24 mouse cellular contexts compared by ENCODE assay signal in the genomic region with DNA sequence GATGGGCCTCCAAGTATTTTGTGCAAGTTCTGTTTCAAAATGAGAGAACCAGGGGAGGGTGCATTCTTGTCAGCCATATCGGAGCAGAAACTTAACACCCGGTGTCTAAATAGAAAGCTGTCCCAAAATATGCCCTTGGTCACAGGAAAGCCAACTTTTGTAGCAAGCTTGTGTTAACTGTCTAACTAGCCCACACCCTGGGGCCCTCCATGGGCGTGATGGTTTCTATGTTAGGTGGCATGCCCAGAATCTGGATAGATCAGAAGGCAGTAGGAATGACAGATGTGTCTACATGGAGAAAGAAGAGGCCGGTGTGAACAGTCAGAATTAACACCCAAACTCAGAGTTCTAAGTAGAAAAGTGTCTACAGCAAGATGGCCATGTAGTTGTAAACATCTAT.
DNase-seq lines count a peak whose midpoint lies in the region; ATAC-seq and TF ChIP-seq lines count a peak whose summit lies in the region.
"Had no signal": no experiment of that assay in that cellular context is flagged by ENCODE, and none has a peak within 500 bp of the region (broad histone marks: within the 10 kb centered on the region; RNA-seq: fewer than 3 reads in every experiment).

No protein-coding gene starts in this region.

- no peak overlapping the region for H3K4me3 ChIP-seq in forebrain, embryonic 15.5 days
- no peak overlapping the region for H3K4me3 ChIP-seq in forebrain, embryonic 14.5 days (ENCODE audit: low read depth, low read length)
- no peak overlapping the region for H3K4me3 ChIP-seq in gastrocnemius, adult 2 months
- H3K4me3 ChIP-seq: embryonic facial prominence, embryonic 13.5 days; embryonic facial prominence, embryonic 15.5 days; erythroblast, embryonic 14.5 days; forebrain, embryonic 10.5 days; forebrain, embryonic 12.5 days had no signal

- H3K36me3 ChIP-seq in forebrain, embryonic 15.5 days: no peaks in the 10 kb centered on the region
- H3K36me3 ChIP-seq in forebrain, embryonic 14.5 days (ENCODE audit: control insufficient read depth, insufficient read depth, low read length): peaks cover 6% of the 10 kb centered on the region; the same call in 1 of the 2 replicates
- H3K36me3 ChIP-seq: forebrain, embryonic 10.5 days had no signal

- no peak overlapping the region for H3K4me2 ChIP-seq in forebrain, embryonic 15.5 days (replicated peaks)
- H3K4me2 ChIP-seq in forebrain, embryonic 14.5 days (ENCODE audit: low read length): no peak overlapping the region
- H3K4me2 ChIP-seq: embryonic facial prominence, embryonic 13.5 days; embryonic facial prominence, embryonic 15.5 days; forebrain, embryonic 12.5 days had no signal

- intact Hi-C loops in gastrocnemius, adult 2 months (cut with DNase I): no loop called here
- intact Hi-C loops in gastrocnemius, postnatal 14 days (cut with DNase I; ENCODE audit: low total_unique reads): no loop called here

- H3K9ac ChIP-seq in forebrain, embryonic 15.5 days (replicated peaks): no peak overlapping the region
- no peak overlapping the region for H3K9ac ChIP-seq in forebrain, embryonic 14.5 days (ENCODE audit: low read length)
- H3K9ac ChIP-seq: embryonic facial prominence, embryonic 13.5 days; embryonic facial prominence, embryonic 15.5 days; forebrain, embryonic 12.5 days had no signal

- 86% methylated on average over 4 of the region's 4 CpGs for whole genome bisulfite sequencing in forebrain, embryonic 15.5 days
- WGBS in forebrain, embryonic 14.5 days: 84% methylated on average over 4 of the region's 4 CpGs

- no peak for ATAC-seq in forebrain, embryonic 15.5 days (replicated peaks)
- ATAC-seq in forebrain, embryonic 14.5 days: no peak
- ATAC-seq: activated CD4-positive, CD25-positive, alpha-beta regulatory T cell, adult 4 months; CD4-positive, CD25-positive, alpha-beta regulatory T cell, adult 4 months; Patski had no signal

- no peak for DNase-seq in forebrain, embryonic 14.5 days (ENCODE audit: low spot score)
- DNase-seq in gastrocnemius, adult 2 months: no peak
- no peak for DNase-seq in gastrocnemius, postnatal 14 days
- peak; percentile 52 for DNase-seq in brain, adult 2 months (ENCODE audit: low read depth, low spot score)
- DNase-seq: adrenal gland, adult 8-10 months; adrenal gland, postnatal 14 days; adrenal gland, postnatal 36 days; B cell, adult 2 months; cerebellum, adult 11 months; cerebellum, adult 18-20 months; cerebellum, adult 8-10 months; cerebellum, adult 9-11 months; cerebellum, postnatal 36 days; embryo, embryonic 11 days had no signal

- peaks cover 4% of the 10 kb centered on the region for H3K4me1 ChIP-seq in forebrain, embryonic 15.5 days
- H3K4me1 ChIP-seq in forebrain, embryonic 14.5 days (ENCODE audit: control insufficient read depth, insufficient read depth, low read length): no peaks in the 10 kb centered on the region; the same call in 1 of the 2 replicates
- H3K4me1 ChIP-seq: embryonic facial prominence, embryonic 15.5 days had no signal

- H3K27ac ChIP-seq in forebrain, embryonic 15.5 days (replicated peaks): 0 out of 2 replicates have a peak overlapping the region, but pooled peaks have one; percentile 7
- H3K27ac ChIP-seq in forebrain, embryonic 14.5 days (ENCODE audit: low read depth, low read length): no peak overlapping the region; the same call in 1 of the 2 replicates
- H3K27ac ChIP-seq in gastrocnemius, adult 2 months: peak overlapping the region; percentile 31; the same call in 1 of the 2 replicates
- H3K27ac ChIP-seq: embryonic facial prominence, embryonic 13.5 days; embryonic facial prominence, embryonic 15.5 days; forebrain, embryonic 10.5 days; forebrain, embryonic 12.5 days had no signal

- no peaks in the 10 kb centered on the region for H3K27me3 ChIP-seq in forebrain, embryonic 15.5 days
- no peaks in the 10 kb centered on the region for H3K27me3 ChIP-seq in forebrain, embryonic 14.5 days (replicated peaks; ENCODE audit: control insufficient read depth, insufficient read depth, low read length)
- H3K27me3 ChIP-seq: CH12.LX; embryonic facial prominence, embryonic 13.5 days; embryonic facial prominence, embryonic 15.5 days; forebrain, embryonic 12.5 days; Patski had no signal

- no peaks in the 10 kb centered on the region for H3K9me3 ChIP-seq in forebrain, embryonic 15.5 days
- H3K9me3 ChIP-seq in forebrain, embryonic 14.5 days (replicated peaks; ENCODE audit: control insufficient read depth, low read length): no peaks in the 10 kb centered on the region
- H3K9me3 ChIP-seq: embryonic facial prominence, embryonic 15.5 days; forebrain, embryonic 10.5 days; forebrain, embryonic 12.5 days had no signal

- no peak for TF ChIP-seq CTCF in gastrocnemius, adult 2 months (IDR thresholded peaks at IDR 0.05)
